In the genomic region with DNA sequence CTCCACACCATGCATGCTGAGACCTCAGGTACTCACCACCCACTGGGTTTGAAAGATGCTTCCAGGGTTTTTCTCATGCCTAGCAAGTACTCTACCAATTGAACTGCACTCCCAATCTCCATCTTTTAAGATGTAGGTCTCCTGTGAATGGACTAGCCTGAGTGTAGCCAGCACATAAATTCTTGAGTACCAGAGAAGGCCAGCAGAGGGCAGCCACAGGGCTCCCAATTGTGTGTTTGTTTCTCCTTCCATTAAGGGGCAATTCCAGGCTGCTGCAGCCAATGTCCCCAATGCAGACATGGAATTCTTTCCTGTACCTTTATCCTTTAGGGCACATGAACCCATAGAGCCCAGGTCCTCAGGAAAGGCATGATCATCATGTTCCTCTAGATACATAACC, we compare ENCODE assay signal across 9 mouse cellular contexts. TPM values are rescaled to one million over a fixed set of nuclear protein-coding genes. Genes with fewer than 3 reads are reported as not detected.
A peak's percentile ranks its signal among the peaks of the same experiment; 100 is the strongest.
DNase-seq lines count a peak whose midpoint lies in the region; ATAC-seq and TF ChIP-seq lines count a peak whose summit lies in the region.
"Had no signal": no experiment of that assay in that cellular context is flagged by ENCODE, and none has a peak within 500 bp of the region (broad histone marks: within the 10 kb centered on the region; RNA-seq: fewer than 3 reads in every experiment).

No protein-coding gene starts in this region.

- no peak overlapping the region for H3K27ac ChIP-seq in bone marrow, adult 2 months (ENCODE audit: control insufficient read depth, insufficient read depth, low read depth, low read length, poor library complexity)

- no peak for ATAC-seq in inflammation-experienced regulatory T-cells, adult 6 months

- H3K4me3 ChIP-seq in bone marrow, adult 2 months (replicated peaks; ENCODE audit: control insufficient read depth, low read depth, low read length): no peak overlapping the region

- peak; percentile 17 for DNase-seq in gastrocnemius, adult 18-20 months (ENCODE audit: low spot score)
- no peak for DNase-seq in gastrocnemius, adult 8-10 months (ENCODE audit: low spot score in 2 of 2)
- DNase-seq in right cerebral cortex, adult 18-20 months: peak; percentile 20
- no peak for DNase-seq in right cerebral cortex, postnatal 36 days (ENCODE audit: low spot score in 2 of 2)
- DNase-seq in heart, postnatal 4 days: peak; percentile 61
- peak; percentile 75 for DNase-seq in lung, postnatal 36 days

- peak; percentile 37 for TF ChIP-seq CTCF in bone marrow, adult 2 months (IDR thresholded peaks at IDR 0.05; ENCODE audit: control insufficient read depth, insufficient read depth, low read length)

- peaks cover 1% of the 10 kb centered on the region; the same call in 1 of the 2 replicates for H3K4me1 ChIP-seq in bone marrow, adult 2 months (ENCODE audit: control insufficient read depth, insufficient read depth, low read length)

- no peak for TF ChIP-seq POLR2A in bone marrow, adult 2 months (IDR thresholded peaks at IDR 0.05; ENCODE audit: borderline replicate concordance, control insufficient read depth, low read depth, low read length)

RNA-seq across cellular contexts. Expression of a gene that starts 4.1 kb away (rescaled TPM):
- total RNA-seq in gastrocnemius, adult 18-20 months (2021): under 1 TPM; 0.18 to 0.24 TPM
- not detected for total RNA-seq in gastrocnemius, adult 8-10 months (2022)
- polyA plus RNA-seq in bone marrow, adult 2 months (2011; ENCODE audit: insufficient read depth, insufficient read length, low replicate concordance, missing spikeins): 3.7 TPM in 1 of 2 replicates, not detected in the other
- not detected for total RNA-seq in heart, postnatal 4 days (2021)
- polyA plus RNA-seq in inflammation-experienced regulatory T-cells, adult 6 months (2017; shearing (Covaris generic)): 1 to 10 TPM in 2 of 3 experiments, under 1 TPM in 1; 0.40 to 1.6 (median 1.1) TPM
- total RNA-seq: layer of hippocampus, postnatal 25 days had no signal

RNA-seq across cellular contexts. Expression of a gene that starts 7.9 kb away (rescaled TPM):
- not detected for total RNA-seq in gastrocnemius, adult 18-20 months (2021)
- total RNA-seq in gastrocnemius, adult 8-10 months (2022): not detected
- polyA plus RNA-seq in bone marrow, adult 2 months (2011; ENCODE audit: insufficient read depth, insufficient read length, low replicate concordance, missing spikeins): not detected in 2 replicates
- total RNA-seq in heart, postnatal 4 days (2021): not detected
- polyA plus RNA-seq in inflammation-experienced regulatory T-cells, adult 6 months (2017; shearing (Covaris generic)): under 1 TPM in 1 of 3 experiments, not detected in 2; 0.28 TPM
- total RNA-seq: layer of hippocampus, postnatal 25 days had no signal

RNA-seq across cellular contexts. Expression of a gene that starts 38.3 kb away (rescaled TPM):
- 10 to 100 TPM; 29.9 to 35.1 TPM for total RNA-seq in gastrocnemius, adult 18-20 months (2021)
- 10 to 100 TPM; 28.1 to 33.7 (median 33.5) TPM for total RNA-seq in gastrocnemius, adult 8-10 months (2022)
- polyA plus RNA-seq in bone marrow, adult 2 months (2011; ENCODE audit: insufficient read depth, insufficient read length, low replicate concordance, missing spikeins): 3.2 and 7.2 TPM in 2 replicates
- total RNA-seq in heart, postnatal 4 days (2021): 1 to 10 TPM; 6.0 to 6.3 TPM
- polyA plus RNA-seq in inflammation-experienced regulatory T-cells, adult 6 months (2017; shearing (Covaris generic)): 1 to 10 TPM; 5.1 to 9.2 (median 5.5) TPM

RNA-seq across cellular contexts. Expression of a gene that starts 38.8 kb away (rescaled TPM):
- total RNA-seq in gastrocnemius, adult 18-20 months (2021): not detected
- not detected for total RNA-seq in gastrocnemius, adult 8-10 months (2022)
- not detected in 2 replicates for polyA plus RNA-seq in bone marrow, adult 2 months (2011; ENCODE audit: insufficient read depth, insufficient read length, low replicate concordance, missing spikeins)
- total RNA-seq in heart, postnatal 4 days (2021): under 1 TPM in 1 of 2 experiments, not detected in 1; 0.17 TPM
- not detected for polyA plus RNA-seq in inflammation-experienced regulatory T-cells, adult 6 months (2017; shearing (Covaris generic))

Comparison
In these comparisons a context has a peak if more than half of its experiments do, and no peak if none do; other contexts are left out.
1. DNase-seq: peak in gastrocnemius, adult 18-20 months (single experiment), right cerebral cortex, adult 18-20 months (single experiment), heart, postnatal 4 days (single experiment) and lung, postnatal 36 days (single experiment); none in gastrocnemius, adult 8-10 months (0 of 2) and right cerebral cortex, postnatal 36 days (0 of 2).